Mouse (Mus musculus) neural tube, embryonic 15.5 days (tissue): ENCODE data around the gene Rnf220. TPM values are rescaled to one million over a fixed set of nuclear protein-coding genes. Genes with fewer than 3 reads are reported as not detected.

Experiments used
- ATAC-seq: fragments of 200-750 bp; cut with Nextera tagmentation; 2 replicates; pipeline ENCODE4 v1.8.0; 2017; ENCODE audit warnings: mild to moderate bottlenecking, moderate TSS enrichment, moderate library complexity; ENCODE audit not compliant: low FRiP score
- H3K27ac ChIP-seq: fragments of 300-500 bp; sonication (generic); replicated peaks from 2 replicates; pipeline ENCODE4 v1.5.1; 2015; ENCODE audit warnings: mild to moderate bottlenecking, inconsistent platforms
- H3K27me3 ChIP-seq: fragments of 300-500 bp; sonication (generic); replicated peaks from 2 replicates; pipeline ENCODE4 v1.6.1; 2015; ENCODE audit warnings: inconsistent platforms
- H3K36me3 ChIP-seq: fragments of 300-500 bp; sonication (generic); 2 replicates; pipeline ENCODE4 v1.6.1; 2015; ENCODE audit warnings: inconsistent platforms
- H3K4me1 ChIP-seq: fragments of 300-500 bp; sonication (generic); 2 replicates; pipeline ENCODE4 v1.6.1; 2015; ENCODE audit warnings: inconsistent platforms
- H3K4me2 ChIP-seq: fragments of 300-500 bp; sonication (generic); 2 replicates; pipeline ENCODE4 v1.6.1; 2015; ENCODE audit warnings: inconsistent platforms, mild to moderate bottlenecking, moderate library complexity
- H3K4me3 ChIP-seq: fragments of 300-500 bp; sonication (generic); replicated peaks from 2 replicates; pipeline ENCODE4 v1.5.1; 2015; ENCODE audit warnings: mild to moderate bottlenecking, inconsistent platforms
- H3K9ac ChIP-seq: fragments of 300-500 bp; sonication (generic); replicated peaks from 2 replicates; pipeline ENCODE4 v1.6.1; 2015; ENCODE audit warnings: mild to moderate bottlenecking, inconsistent platforms
- H3K9me3 ChIP-seq: fragments of 300-500 bp; sonication (generic); replicated peaks from 2 replicates; pipeline ENCODE4 v1.6.1; 2016; ENCODE audit warnings: inconsistent platforms
- WGBS: fragments of 180-500 bp; shearing (Covaris S2); methylation state at CpG from one replicate; pipeline ENCODE4 v1.1.7; 2015; ENCODE audit warnings: mixed read lengths; 5-methylcytosine and 5-hydroxymethylcytosine counted together
- polyA plus RNA-seq: library from polyadenylated mRNA; unstranded; fragments of >200 nt; fragmentation: Nextera tagmentation; extraction: Ambion mirVana; gene quantifications from 2 replicates; pipeline ENCODE4 v1.2.1, GENCODE M21; 2015

Rnf220 gene
- polyA plus RNA-seq, 1 experiment from 2014 or later, result 95.8 TPM

GRCm38 (mm10) chr4:117473985-117474354 is 22.9 kb downstream of the Rnf220 start:
- H3K4me3 ChIP-seq, result no peak overlapping the region
- no peak overlapping the region for H3K4me2 ChIP-seq
- ATAC-seq, result no peak
- peaks cover 68% of the 10 kb centered on the region for H3K27me3 ChIP-seq
- no peaks in the 10 kb centered on the region for H3K9me3 ChIP-seq
- no peak overlapping the region for H3K9ac ChIP-seq
- H3K27ac ChIP-seq, result no peak overlapping the region
- H3K4me1 ChIP-seq, result peaks cover 12% of the 10 kb centered on the region; the same call in 1 of the 2 replicates
- no peaks in the 10 kb centered on the region for H3K36me3 ChIP-seq

DNA sequence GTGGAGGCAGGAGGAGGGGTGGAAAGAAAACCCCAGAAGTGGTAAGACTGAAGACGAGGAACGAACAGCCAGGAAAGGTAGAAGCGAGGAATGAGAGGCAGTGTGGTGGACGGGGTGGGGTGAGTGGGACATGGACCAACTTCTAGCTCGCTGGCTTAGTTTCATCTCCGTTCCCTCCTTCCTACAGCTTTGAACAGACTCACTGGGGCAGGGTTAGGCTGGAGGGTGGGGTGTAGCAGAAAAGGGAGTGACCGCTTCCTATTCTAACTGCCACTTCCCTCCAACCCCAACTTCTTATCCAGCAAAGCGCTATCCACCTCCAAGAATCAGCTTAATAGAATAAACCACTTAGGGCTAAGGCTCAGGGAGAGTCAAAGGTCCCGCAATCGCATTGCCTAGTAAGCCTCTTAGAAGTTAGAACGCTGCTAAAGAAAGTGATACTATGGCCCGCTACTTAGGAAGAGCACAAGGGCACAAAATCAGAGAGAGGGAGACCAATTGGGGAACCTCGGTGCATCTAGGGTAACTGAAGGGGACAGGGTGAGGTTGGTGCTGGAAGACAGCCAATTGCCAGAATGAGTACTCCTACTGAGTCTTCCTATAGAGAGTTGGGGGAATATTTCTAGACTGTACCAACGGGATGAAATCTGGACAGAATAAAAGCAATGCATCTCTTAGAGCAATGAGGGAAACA is 23.4 kb downstream of the Rnf220 start:
- Histone ChIP-seq H3K27ac (no peak overlapping the region), H3K4me3 (no peak overlapping the region), H3K4me1 (peaks cover 12% of the 10 kb centered on the region; the same call in 1 of the 2 replicates), H3K36me3 (no peaks in the 10 kb centered on the region), H3K9me3 (no peaks in the 10 kb centered on the region), H3K27me3 (peaks cover 62% of the 10 kb centered on the region), H3K9ac (no peak overlapping the region), H3K4me2 (no peak overlapping the region)
- WGBS, result 85% methylated on average over 14 of the region's 14 CpGs
- ATAC-seq, result no peak

- H3K4me3 ChIP-seq, result no peak overlapping the region
- H3K4me2 ChIP-seq, result no peak overlapping the region
- WGBS, result 85% methylated on average over 4 of the region's 4 CpGs
- H3K9me3 ChIP-seq, result no peaks in the 10 kb centered on the region
- H3K36me3 ChIP-seq, result no peaks in the 10 kb centered on the region
- peaks cover 34% of the 10 kb centered on the region for H3K27me3 ChIP-seq
- H3K9ac ChIP-seq, result no peak overlapping the region
- no peak for ATAC-seq
- H3K27ac ChIP-seq, result no peak overlapping the region
- H3K4me1 ChIP-seq, result no peaks in the 10 kb centered on the region
Measured at GRCm38 (mm10) chr4:117469471-117469870, 27.4 kb downstream of the Rnf220 start.

GRCm38 (mm10) chr4:117467936-117468335 is 28.9 kb downstream of the Rnf220 start:
- no peak for ATAC-seq
- Histone ChIP-seq H3K4me1 (no peaks in the 10 kb centered on the region), H3K9me3 (no peaks in the 10 kb centered on the region), H3K27me3 (0 out of 2 replicates have a peak, but pooled peaks cover 20% of the 10 kb centered on the region), H3K9ac (no peak overlapping the region), H3K27ac (no peak overlapping the region), H3K4me2 (no peak overlapping the region), H3K4me3 (no peak overlapping the region), H3K36me3 (no peaks in the 10 kb centered on the region)
- 85% methylated on average over 7 of the region's 7 CpGs for WGBS

- no peak overlapping the region for H3K4me2 ChIP-seq
- WGBS, result 95% methylated on average over 1 of the region's 1 CpGs
Measured at GRCm38 (mm10) chr4:117449151-117449550, 47.7 kb downstream of the Rnf220 start.

GRCm38 (mm10) chr4:117447926-117448325 is 48.9 kb downstream of the Rnf220 start:
- 94% methylated on average over 3 of the region's 3 CpGs for WGBS
- Histone ChIP-seq H3K27ac (no peak overlapping the region), H3K9me3 (no peaks in the 10 kb centered on the region), H3K4me3 (no peak overlapping the region), H3K4me1 (no peaks in the 10 kb centered on the region), H3K9ac (no peak overlapping the region), H3K36me3 (no peaks in the 10 kb centered on the region), H3K4me2 (no peak overlapping the region), H3K27me3 (no peaks in the 10 kb centered on the region; the same call in 1 of the 2 replicates)
- no peak for ATAC-seq

More at GRCm38 (mm10) chr4:117449151-117449550, 47.7 kb downstream of the Rnf220 start:
- H3K27me3 ChIP-seq, result no peaks in the 10 kb centered on the region; the same call in 1 of the 2 replicates
- no peak for ATAC-seq
- H3K36me3 ChIP-seq, result no peaks in the 10 kb centered on the region
- no peak overlapping the region for H3K4me3 ChIP-seq
- H3K9me3 ChIP-seq, result no peaks in the 10 kb centered on the region
- no peaks in the 10 kb centered on the region for H3K4me1 ChIP-seq
- H3K9ac ChIP-seq, result no peak overlapping the region
- H3K27ac ChIP-seq, result no peak overlapping the region

DNA sequence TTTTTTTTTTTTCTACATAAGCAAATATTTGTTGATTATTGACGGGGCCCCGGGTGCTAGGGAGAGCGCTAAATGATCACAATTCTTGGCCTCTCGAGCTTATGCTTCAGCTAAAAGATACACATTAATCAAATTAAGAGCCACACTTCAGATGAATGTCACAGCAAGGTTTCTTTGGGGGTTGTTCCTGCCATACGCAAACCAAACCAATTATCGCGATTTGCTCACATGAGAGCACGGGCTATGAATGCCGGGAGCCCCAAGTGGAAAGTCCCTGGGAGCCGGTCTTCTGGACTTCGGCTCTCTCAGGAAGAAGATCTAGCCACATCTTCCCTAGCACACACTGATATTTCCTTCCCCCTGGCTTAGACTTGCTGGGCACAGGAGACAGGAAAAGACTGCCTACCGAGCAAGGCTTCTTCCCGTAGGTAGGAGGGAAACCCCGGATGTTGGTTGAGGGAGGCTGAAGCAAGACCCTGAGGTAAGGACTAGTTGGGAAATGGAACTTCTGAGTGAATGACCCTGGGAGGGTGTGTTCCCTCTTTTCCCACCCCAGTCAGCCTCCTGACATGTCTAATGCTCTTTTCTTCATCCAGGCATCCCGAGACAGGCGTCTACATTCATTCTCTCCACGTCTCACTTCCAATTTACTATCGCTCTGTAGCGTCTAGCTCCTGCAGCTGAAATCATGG is 51.2 kb downstream of the Rnf220 start:
- Histone ChIP-seq H3K4me2 (no peak overlapping the region), H3K9ac (no peak overlapping the region), H3K27me3 (peaks cover 13% of the 10 kb centered on the region), H3K4me1 (no peaks in the 10 kb centered on the region), H3K9me3 (no peaks in the 10 kb centered on the region), H3K4me3 (no peak overlapping the region), H3K36me3 (no peaks in the 10 kb centered on the region), H3K27ac (no peak overlapping the region)
- WGBS, result 85% methylated on average over 19 of the region's 19 CpGs
- ATAC-seq, result no peak

DNA sequence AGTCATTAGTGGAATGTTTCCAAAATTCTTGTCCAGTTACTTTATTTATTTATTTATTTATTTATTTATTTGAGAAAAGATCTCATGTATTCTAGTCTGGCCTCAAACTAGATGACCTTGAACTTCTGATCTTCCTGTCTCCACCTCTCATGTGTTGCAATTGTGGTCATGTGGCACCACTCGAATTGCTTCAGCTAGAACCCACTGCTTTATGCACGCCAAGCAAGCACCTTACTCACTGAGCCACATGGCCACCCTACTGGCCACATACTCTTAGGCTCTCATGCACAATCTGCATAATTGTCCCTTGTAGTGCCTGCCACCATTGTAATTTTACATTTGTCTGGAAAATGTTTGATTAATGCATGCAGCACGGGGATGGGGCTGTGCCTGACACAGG is 57.9 kb downstream of the Rnf220 start:
- ATAC-seq, result no peak
- Histone ChIP-seq H3K27me3 (peaks cover 44% of the 10 kb centered on the region), H3K27ac (no peak overlapping the region), H3K4me2 (no peak overlapping the region), H3K4me1 (peaks cover 7% of the 10 kb centered on the region; the same call in 1 of the 2 replicates), H3K9me3 (no peaks in the 10 kb centered on the region), H3K9ac (no peak overlapping the region), H3K4me3 (no peak overlapping the region), H3K36me3 (no peaks in the 10 kb centered on the region)
- WGBS, result 81% methylated on average over 3 of the region's 3 CpGs

DNA sequence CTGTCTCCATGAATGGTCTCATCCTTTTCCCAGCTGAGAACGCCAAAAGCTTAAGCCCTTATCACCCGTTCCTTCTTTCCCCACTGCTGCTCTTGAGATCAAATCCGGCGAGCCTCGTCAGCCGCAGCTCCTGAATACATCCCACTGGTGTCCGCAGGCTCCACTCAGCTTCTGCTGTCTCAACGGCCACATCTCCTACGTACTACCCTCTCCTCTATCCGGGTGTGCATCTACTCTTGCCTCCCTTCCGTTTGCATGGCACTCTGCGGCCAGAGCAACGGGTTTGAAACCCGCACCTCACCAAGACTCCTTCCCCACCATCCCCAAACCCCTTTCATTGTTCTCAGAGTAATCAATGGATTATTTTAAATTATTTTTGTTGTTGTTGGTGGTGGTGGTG is 58.8 kb downstream of the Rnf220 start:
- H3K9ac ChIP-seq, result no peak overlapping the region
- ATAC-seq, result no peak
- no peak overlapping the region for H3K4me2 ChIP-seq
- H3K27ac ChIP-seq, result no peak overlapping the region
- no peaks in the 10 kb centered on the region for H3K9me3 ChIP-seq
- H3K4me3 ChIP-seq, result no peak overlapping the region
- 87% methylated on average over 14 of the region's 14 CpGs for WGBS
- no peaks in the 10 kb centered on the region for H3K36me3 ChIP-seq
- peaks cover 47% of the 10 kb centered on the region for H3K27me3 ChIP-seq
- H3K4me1 ChIP-seq, result peaks cover 9% of the 10 kb centered on the region; the same call in 1 of the 2 replicates

DNA sequence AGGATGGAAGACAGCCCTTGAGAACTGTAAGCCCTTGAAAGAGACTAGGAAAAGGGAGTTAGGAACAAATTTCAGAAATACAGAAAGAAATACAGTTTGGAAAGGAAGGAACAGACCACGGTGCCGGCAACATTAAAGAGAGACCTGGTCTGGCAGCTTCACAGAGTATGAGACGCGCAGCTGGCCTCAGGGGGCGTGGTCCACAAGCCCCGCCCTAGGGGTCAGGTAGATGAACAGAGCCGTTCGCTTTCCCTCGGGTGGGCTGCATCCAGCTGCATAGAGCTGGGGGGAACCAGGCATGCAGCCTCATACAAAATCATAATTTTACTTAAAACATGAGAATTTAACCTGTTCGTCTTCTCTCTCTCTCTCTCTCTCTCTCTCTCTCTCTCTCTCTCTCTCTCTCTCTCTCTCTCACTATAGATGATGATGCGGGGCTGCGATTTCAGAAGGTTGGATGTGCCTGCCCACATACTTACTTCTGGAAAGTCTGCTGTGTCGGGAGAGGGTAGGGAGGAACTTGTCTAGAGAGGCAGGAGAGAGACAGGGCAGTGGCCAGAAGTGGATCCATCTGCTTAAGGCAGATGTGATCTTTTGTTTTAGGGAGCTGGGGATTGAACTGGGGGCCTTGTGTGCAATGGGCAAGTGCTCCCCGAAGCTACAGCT is 59.7 kb downstream of the Rnf220 start:
- WGBS, result 44% methylated on average over 14 of the region's 14 CpGs
- no peak overlapping the region for H3K9ac ChIP-seq
- no peak overlapping the region for H3K4me2 ChIP-seq
- H3K27ac ChIP-seq, result no peak overlapping the region
- H3K36me3 ChIP-seq, result no peaks in the 10 kb centered on the region
- H3K4me3 ChIP-seq, result no peak overlapping the region
- H3K27me3 ChIP-seq, result peaks cover 55% of the 10 kb centered on the region
- peaks cover 9% of the 10 kb centered on the region; the same call in 1 of the 2 replicates for H3K4me1 ChIP-seq
- no peaks in the 10 kb centered on the region for H3K9me3 ChIP-seq
- ATAC-seq, result no peak

DNA sequence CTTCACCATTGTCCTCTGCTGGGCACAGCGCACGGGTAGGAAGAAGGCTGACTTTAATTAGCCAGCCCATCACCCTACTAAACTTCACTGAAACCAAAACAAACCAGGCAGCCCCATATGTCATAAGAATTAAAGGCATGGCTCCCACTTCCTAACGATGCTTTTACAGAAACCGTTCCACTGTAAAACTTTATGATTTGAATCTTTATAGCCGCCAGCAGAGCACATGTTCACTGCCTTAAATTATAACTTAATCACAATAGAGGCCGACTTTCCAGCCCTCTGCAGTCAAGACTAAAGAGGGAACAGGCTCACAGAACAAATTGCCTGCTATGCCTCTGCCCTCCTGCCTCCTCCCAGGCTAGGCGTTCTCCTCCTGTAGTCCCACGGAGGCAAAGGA is 62.5 kb downstream of the Rnf220 start:
- WGBS, result 42% methylated on average over 8 of the region's 8 CpGs
- Histone ChIP-seq H3K4me2 (no peak overlapping the region), H3K9ac (no peak overlapping the region), H3K4me1 (peaks cover 9% of the 10 kb centered on the region; the same call in 1 of the 2 replicates), H3K27me3 (peaks cover 67% of the 10 kb centered on the region), H3K36me3 (no peaks in the 10 kb centered on the region), H3K9me3 (no peaks in the 10 kb centered on the region), H3K27ac (no peak overlapping the region), H3K4me3 (no peak overlapping the region)
- ATAC-seq, result no peak

DNA sequence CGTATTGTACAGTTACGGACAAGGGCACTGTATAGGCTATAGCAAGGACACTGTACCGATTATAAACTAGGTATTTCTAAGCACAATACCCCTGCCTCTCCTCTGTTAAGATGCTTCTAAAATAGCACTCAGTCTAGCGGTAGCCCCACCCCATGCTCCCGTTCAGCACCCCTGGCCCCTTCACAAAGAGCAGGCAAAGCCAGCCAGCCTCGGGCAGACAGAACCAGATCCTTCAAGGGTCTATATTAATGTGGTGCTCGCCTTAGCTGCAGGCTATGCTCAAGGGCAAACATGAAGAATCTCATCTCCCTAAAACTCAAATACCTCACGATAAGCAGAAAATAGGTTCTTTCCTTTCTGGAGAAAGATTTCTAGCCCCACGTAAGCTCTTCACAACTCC is 67.2 kb downstream of the Rnf220 start:
- Histone ChIP-seq H3K9ac (no peak overlapping the region), H3K4me3 (no peak overlapping the region), H3K27ac (no peak overlapping the region), H3K36me3 (no peaks in the 10 kb centered on the region), H3K9me3 (no peaks in the 10 kb centered on the region), H3K27me3 (peaks cover 76% of the 10 kb centered on the region), H3K4me2 (no peak overlapping the region), H3K4me1 (peaks cover 24% of the 10 kb centered on the region)
- 74% methylated on average over 9 of the region's 9 CpGs for WGBS
- ATAC-seq, result no peak
